Comparison of ENCODE assay signal across 12 mouse cellular contexts in the genomic region with DNA sequence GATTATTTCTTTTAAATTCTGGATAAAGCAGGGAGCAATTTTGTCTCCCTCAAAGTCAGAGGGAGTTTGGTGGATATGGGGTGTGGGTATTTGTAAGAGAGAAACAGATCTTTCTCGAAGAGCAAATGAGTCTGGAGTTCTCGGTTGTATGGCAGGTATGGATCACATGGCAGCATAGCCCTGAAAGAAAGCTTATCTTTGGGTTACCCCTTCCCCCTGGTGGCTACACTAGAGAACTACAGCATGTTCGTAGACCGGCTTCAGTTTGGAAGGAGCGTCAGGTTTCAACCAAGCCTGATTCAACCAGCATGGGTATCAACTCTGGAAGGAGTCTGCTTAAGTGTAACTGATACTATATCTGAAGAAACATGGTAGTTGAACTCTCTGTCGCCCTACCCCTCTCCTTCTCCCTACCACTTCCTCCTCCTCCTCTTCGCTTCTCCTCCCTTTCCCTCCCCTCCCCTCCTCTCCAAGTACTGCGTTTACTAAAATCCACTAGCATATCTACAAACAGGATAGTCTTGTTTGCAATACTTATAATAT. TPM values are rescaled to one million over a fixed set of nuclear protein-coding genes. Genes with fewer than 3 reads are reported as not detected.
DNase-seq lines count a peak whose midpoint lies in the region; ATAC-seq and TF ChIP-seq lines count a peak whose summit lies in the region.
"Had no signal": no experiment of that assay in that cellular context is flagged by ENCODE, and none has a peak within 500 bp of the region (broad histone marks: within the 10 kb centered on the region; RNA-seq: fewer than 3 reads in every experiment).

No protein-coding gene starts in this region.

- H3K4me3 ChIP-seq in hindbrain, embryonic 10.5 days: no peak overlapping the region
- H3K4me3 ChIP-seq in hindbrain, embryonic 14.5 days (replicated peaks; ENCODE audit: low read length): no peak overlapping the region
- H3K4me3 ChIP-seq in CH12.LX (replicated peaks in 1 of 3; ENCODE audit: low read depth in 2 of 3, low read length in 2 of 3, poor library complexity in 1 of 3): no peak overlapping the region
- peak overlapping the region in 1 of 2 experiments; percentile 24; a peak in 1 of 4 replicates for H3K4me3 ChIP-seq in liver, embryonic 14.5 days (ENCODE audit: insufficient read depth in 1 of 2, low read depth in 2 of 2, low read length in 2 of 2)
- no peak overlapping the region for H3K4me3 ChIP-seq in kidney, adult 2 months (ENCODE audit: insufficient read depth, low read depth, low read length)
- H3K4me3 ChIP-seq: embryonic facial prominence, embryonic 12.5 days; neural tube, embryonic 13.5 days had no signal

- dilution Hi-C loops in CH12.LX (cut with MboI; ENCODE audit: extremely low pct_ligation_motif_present, extremely low pct_unique_long_range_greater_than_20kb, low sequenced_read_pairs): no loop called here

- no peak for TF ChIP-seq EP300 in CH12.LX (IDR thresholded peaks at IDR 0.05; ENCODE audit: low read length)
- TF ChIP-seq EP300 in liver, embryonic 14.5 days (IDR thresholded peaks at IDR 0.05; ENCODE audit: low read depth): peak; percentile 83

- H3K27ac ChIP-seq in hindbrain, embryonic 10.5 days: no peak overlapping the region
- H3K27ac ChIP-seq in hindbrain, embryonic 14.5 days: no peak overlapping the region
- no peak overlapping the region for H3K27ac ChIP-seq in CH12.LX (ENCODE audit: insufficient read depth, low read depth)
- H3K27ac ChIP-seq in liver, embryonic 14.5 days: peak overlapping the region; percentile 43
- no peak overlapping the region for H3K27ac ChIP-seq in kidney, adult 2 months (ENCODE audit: insufficient read depth, low read depth, low read length)
- H3K27ac ChIP-seq: embryonic facial prominence, embryonic 12.5 days; neural tube, embryonic 13.5 days had no signal

- in situ Hi-C loops in CH12.LX (cut with MboI; ENCODE audit: low pct_ligation_motif_present, low pct_unique_long_range_greater_than_20kb, low sequenced_read_pairs): no loop called here

- no peak for TF ChIP-seq POLR2A in CH12.LX (IDR thresholded peaks at IDR 0.05; ENCODE audit: low read depth, low read length)
- TF ChIP-seq POLR2A in kidney, adult 2 months (IDR thresholded peaks at IDR 0.05; ENCODE audit: low read depth, low read length): no peak

- 45% methylated on average over 8 of the region's 8 CpGs for WGBS in hindbrain, embryonic 10.5 days
- 45% methylated on average over 8 of the region's 8 CpGs for WGBS in hindbrain, embryonic 14.5 days
- WGBS in liver, embryonic 14.5 days (ENCODE audit: insufficient replicate concordance): 22% methylated on average over 8 of the region's 8 CpGs
- WGBS in kidney, adult 2 months: 39% methylated on average over 8 of the region's 8 CpGs

- H3K36me3 ChIP-seq in hindbrain, embryonic 10.5 days: no peaks in the 10 kb centered on the region
- H3K36me3 ChIP-seq in hindbrain, embryonic 14.5 days (replicated peaks; ENCODE audit: control insufficient read depth, insufficient read depth): no peaks in the 10 kb centered on the region
- no peaks in the 10 kb centered on the region for H3K36me3 ChIP-seq in CH12.LX (replicated peaks in 1 of 2; ENCODE audit: control insufficient read depth in 1 of 2, insufficient read depth in 1 of 2, low read length in 1 of 2)
- H3K36me3 ChIP-seq in liver, embryonic 14.5 days (replicated peaks; ENCODE audit: control insufficient read depth, insufficient read depth, low read depth): no peaks in the 10 kb centered on the region
- no peaks in the 10 kb centered on the region for H3K36me3 ChIP-seq in kidney, adult 2 months (ENCODE audit: control insufficient read depth, insufficient read depth, low read length)
- H3K36me3 ChIP-seq: embryonic facial prominence, embryonic 12.5 days; neural tube, embryonic 13.5 days had no signal

- no peaks in the 10 kb centered on the region for H3K27me3 ChIP-seq in hindbrain, embryonic 10.5 days (ENCODE audit: insufficient read depth, poor library complexity, severe bottlenecking)
- H3K27me3 ChIP-seq in hindbrain, embryonic 14.5 days (ENCODE audit: control insufficient read depth, insufficient read depth, low read length): no peaks in the 10 kb centered on the region
- peaks cover 2% of the 10 kb centered on the region for H3K27me3 ChIP-seq in CH12.LX (replicated peaks)
- H3K27me3 ChIP-seq in liver, embryonic 14.5 days (ENCODE audit: control insufficient read depth, insufficient read depth, low read length): no peaks in the 10 kb centered on the region
- no peaks in the 10 kb centered on the region for H3K27me3 ChIP-seq in kidney, adult 2 months (replicated peaks; ENCODE audit: control insufficient read depth, insufficient read depth, low read length)
- H3K27me3 ChIP-seq: embryonic facial prominence, embryonic 12.5 days; neural tube, embryonic 13.5 days had no signal

- no peaks in the 10 kb centered on the region for H3K79me2 ChIP-seq in CH12.LX (replicated peaks; ENCODE audit: control insufficient read depth, extremely low read depth, insufficient read depth, poor library complexity, severe bottlenecking)

- peak; percentile 21 for DNase-seq in hindbrain, embryonic 10.5 days (ENCODE audit: low spot score)
- DNase-seq in hindbrain, embryonic 14.5 days (ENCODE audit: low spot score): no peak
- peak; percentile 58 for DNase-seq in CH12.LX (ENCODE audit: extremely low read depth)
- DNase-seq in liver, embryonic 14.5 days (ENCODE audit: low read depth in 3 of 3, low spot score in 3 of 3): peak; percentile 70 to 77 (median 73)
- DNase-seq in cerebellum, postnatal 25 days: no peak
- no peak for DNase-seq in kidney, adult 2 months
- DNase-seq in cerebellum, adult 8-10 months: no peak

- peak; percentile 78 to 88 for TF ChIP-seq CTCF in CH12.LX (conservative IDR thresholded peaks at IDR 0.05 in 1 of 2, IDR thresholded peaks at IDR 0.05 in 1 of 2; ENCODE audit: low read depth in 2 of 2, low read length in 2 of 2)
- TF ChIP-seq CTCF in liver, embryonic 14.5 days (IDR thresholded peaks at IDR 0.05; ENCODE audit: low read depth): peak; percentile 91
- TF ChIP-seq CTCF in kidney, adult 2 months (conservative IDR thresholded peaks at IDR 0.05; ENCODE audit: insufficient read depth, insufficient read length, low read depth, low read length): no peak

- H3K4me2 ChIP-seq in hindbrain, embryonic 14.5 days (replicated peaks): no peak overlapping the region
- H3K4me2 ChIP-seq in CH12.LX (ENCODE audit: insufficient read depth, low read depth, poor library complexity, severe bottlenecking): peak overlapping the region; percentile 31; the same call in 1 of the 2 replicates
- H3K4me2 ChIP-seq in liver, embryonic 14.5 days (ENCODE audit: low read depth): peak overlapping the region; percentile 43
- H3K4me2 ChIP-seq: embryonic facial prominence, embryonic 12.5 days; neural tube, embryonic 13.5 days had no signal

- no peak overlapping the region for H3K9ac ChIP-seq in hindbrain, embryonic 14.5 days
- no peak overlapping the region for H3K9ac ChIP-seq in CH12.LX (ENCODE audit: insufficient read depth, low read depth)
- peak overlapping the region; percentile 44 for H3K9ac ChIP-seq in liver, embryonic 14.5 days (replicated peaks)
- H3K9ac ChIP-seq: embryonic facial prominence, embryonic 12.5 days; neural tube, embryonic 13.5 days had no signal

- TF ChIP-seq RAD21 in CH12.LX (IDR thresholded peaks at IDR 0.05; ENCODE audit: low read depth, low read length): peak; percentile 72

- H3K4me1 ChIP-seq in hindbrain, embryonic 10.5 days (replicated peaks): no peaks in the 10 kb centered on the region
- no peaks in the 10 kb centered on the region for H3K4me1 ChIP-seq in hindbrain, embryonic 14.5 days (replicated peaks; ENCODE audit: control insufficient read depth, insufficient read depth, low read length)
- no peaks in the 10 kb centered on the region for H3K4me1 ChIP-seq in CH12.LX (ENCODE audit: control insufficient read depth in 1 of 2, insufficient read depth in 2 of 2)
- peaks cover 67 to 68% of the 10 kb centered on the region in 2 experiments for H3K4me1 ChIP-seq in liver, embryonic 14.5 days (replicated peaks; ENCODE audit: control insufficient read depth in 2 of 2, insufficient read depth in 2 of 2, low read length in 1 of 2)
- H3K4me1 ChIP-seq in kidney, adult 2 months (ENCODE audit: control insufficient read depth, insufficient read depth, low read length): no peaks in the 10 kb centered on the region
- H3K4me1 ChIP-seq: embryonic facial prominence, embryonic 12.5 days; neural tube, embryonic 13.5 days had no signal

- no peaks in the 10 kb centered on the region for H3K9me3 ChIP-seq in hindbrain, embryonic 10.5 days
- H3K9me3 ChIP-seq in hindbrain, embryonic 14.5 days (ENCODE audit: control insufficient read depth, low read length): no peaks in the 10 kb centered on the region
- H3K9me3 ChIP-seq in CH12.LX (replicated peaks; ENCODE audit: low read length): no peaks in the 10 kb centered on the region
- H3K9me3 ChIP-seq in liver, embryonic 14.5 days (ENCODE audit: control insufficient read depth, low read length): no peaks in the 10 kb centered on the region
- H3K9me3 ChIP-seq: embryonic facial prominence, embryonic 12.5 days; neural tube, embryonic 13.5 days had no signal

- no peak for ATAC-seq in hindbrain, embryonic 14.5 days (ENCODE audit: low FRiP score)
- peak; percentile 67 for ATAC-seq in common myeloid progenitor, adult 5-6 weeks (replicated peaks; ENCODE audit: low read depth, poor library complexity, severe bottlenecking)
- ATAC-seq in liver, embryonic 14.5 days (ENCODE audit: insufficient read depth): peak; percentile 31

RNA-seq across cellular contexts. Expression of a gene that starts 9.8 kb away (rescaled TPM):
- polyA plus RNA-seq in hindbrain, embryonic 10.5 days (2016; fragmentation: Nextera tagmentation; extraction: Ambion mirVana): not detected in 2 replicates
- not detected in 2 replicates for polyA plus RNA-seq in hindbrain, embryonic 14.5 days (2014; fragmentation: Nextera tagmentation; extraction: Ambion mirVana)
- total RNA-seq in CH12.LX (2012; rRNA removed) (not detected in 2 replicates), CH12.LX (2014; rRNA removed) (not detected in 2 replicates)
- not detected in 2 replicates for polyA plus RNA-seq in CH12.LX (2012; ENCODE audit: insufficient read length, low read depth)
- total RNA-seq in common myeloid progenitor, adult 5-6 weeks (2017): not detected in 2 replicates
- not detected in 2 replicates for polyA plus RNA-seq in liver, embryonic 14.5 days (2012; rRNA removed)
- polyA plus RNA-seq in liver, embryonic 14.5 days (2014; fragmentation: Nextera tagmentation; extraction: Ambion mirVana): not detected in 2 replicates
- polyA plus RNA-seq in kidney, adult 2 months (2012; rRNA removed): not detected in 2 replicates
- total RNA-seq: left cerebral cortex, adult 8-10 months had no signal
- polyA plus RNA-seq: embryonic facial prominence, embryonic 12.5 days; neural tube, embryonic 13.5 days; stomach, embryonic 16.5 days had no signal

RNA-seq across cellular contexts. Expression of a gene that starts 15.6 kb away (rescaled TPM):
- polyA plus RNA-seq in hindbrain, embryonic 10.5 days (2016; fragmentation: Nextera tagmentation; extraction: Ambion mirVana): not detected in 2 replicates
- polyA plus RNA-seq in hindbrain, embryonic 14.5 days (2014; fragmentation: Nextera tagmentation; extraction: Ambion mirVana): not detected in 2 replicates
- total RNA-seq in CH12.LX (2012; rRNA removed): not detected in 2 replicates
- not detected in 2 replicates for total RNA-seq in CH12.LX (2014; rRNA removed)
- not detected in 2 replicates for polyA plus RNA-seq in CH12.LX (2012; ENCODE audit: insufficient read length, low read depth)
- not detected in 2 replicates for total RNA-seq in common myeloid progenitor, adult 5-6 weeks (2017)
- 0.84 and 0.95 TPM in 2 replicates for polyA plus RNA-seq in liver, embryonic 14.5 days (2012; rRNA removed)
- 0.19 and 0.24 TPM in 2 replicates for polyA plus RNA-seq in liver, embryonic 14.5 days (2014; fragmentation: Nextera tagmentation; extraction: Ambion mirVana)
- polyA plus RNA-seq in kidney, adult 2 months (2012; rRNA removed): not detected in 2 replicates
- total RNA-seq: left cerebral cortex, adult 8-10 months had no signal
- polyA plus RNA-seq: embryonic facial prominence, embryonic 12.5 days; neural tube, embryonic 13.5 days; stomach, embryonic 16.5 days had no signal

RNA-seq across cellular contexts. Expression of a gene that starts 18.8 kb away (rescaled TPM):
- not detected in 2 replicates for polyA plus RNA-seq in hindbrain, embryonic 10.5 days (2016; fragmentation: Nextera tagmentation; extraction: Ambion mirVana)
- polyA plus RNA-seq in hindbrain, embryonic 14.5 days (2014; fragmentation: Nextera tagmentation; extraction: Ambion mirVana): not detected in 2 replicates
- not detected in 2 replicates for total RNA-seq in CH12.LX (2012; rRNA removed)
- not detected in 2 replicates for total RNA-seq in CH12.LX (2014; rRNA removed)
- not detected in 2 replicates for polyA plus RNA-seq in CH12.LX (2012; ENCODE audit: insufficient read length, low read depth)
- total RNA-seq in common myeloid progenitor, adult 5-6 weeks (2017): not detected in 2 replicates
- under 0.01 TPM in 1 of 2 replicates, not detected in the other for polyA plus RNA-seq in liver, embryonic 14.5 days (2012; rRNA removed)
- not detected in 2 replicates for polyA plus RNA-seq in liver, embryonic 14.5 days (2014; fragmentation: Nextera tagmentation; extraction: Ambion mirVana)
- not detected in 2 replicates for polyA plus RNA-seq in kidney, adult 2 months (2012; rRNA removed)
- total RNA-seq: left cerebral cortex, adult 8-10 months had no signal
- polyA plus RNA-seq: embryonic facial prominence, embryonic 12.5 days; neural tube, embryonic 13.5 days; stomach, embryonic 16.5 days had no signal

RNA-seq across cellular contexts. Expression of a gene that starts 21.1 kb away (rescaled TPM):
- not detected in 2 replicates for polyA plus RNA-seq in hindbrain, embryonic 10.5 days (2016; fragmentation: Nextera tagmentation; extraction: Ambion mirVana)
- polyA plus RNA-seq in hindbrain, embryonic 14.5 days (2014; fragmentation: Nextera tagmentation; extraction: Ambion mirVana): not detected in 2 replicates
- total RNA-seq in CH12.LX (2012; rRNA removed): not detected in 2 replicates
- total RNA-seq in CH12.LX (2014; rRNA removed): not detected in 2 replicates
- polyA plus RNA-seq in CH12.LX (2012; ENCODE audit: insufficient read length, low read depth): not detected in 2 replicates
- total RNA-seq in common myeloid progenitor, adult 5-6 weeks (2017): not detected in 2 replicates
- 1.9 and 2.2 TPM in 2 replicates for polyA plus RNA-seq in liver, embryonic 14.5 days (2012; rRNA removed)
- polyA plus RNA-seq in liver, embryonic 14.5 days (2014; fragmentation: Nextera tagmentation; extraction: Ambion mirVana): 0.52 and 0.69 TPM in 2 replicates
- not detected in 2 replicates for polyA plus RNA-seq in kidney, adult 2 months (2012; rRNA removed)
- total RNA-seq: left cerebral cortex, adult 8-10 months had no signal
- polyA plus RNA-seq: stomach, embryonic 16.5 days had no signal

RNA-seq across cellular contexts. Expression of a gene that starts 27.0 kb away (rescaled TPM):
- polyA plus RNA-seq in hindbrain, embryonic 10.5 days (2016; fragmentation: Nextera tagmentation; extraction: Ambion mirVana): not detected in 2 replicates
- polyA plus RNA-seq in hindbrain, embryonic 14.5 days (2014; fragmentation: Nextera tagmentation; extraction: Ambion mirVana): not detected in 2 replicates
- total RNA-seq in CH12.LX (2012; rRNA removed) (not detected in 2 replicates), CH12.LX (2014; rRNA removed) (not detected in 2 replicates)
- polyA plus RNA-seq in CH12.LX (2012; ENCODE audit: insufficient read length, low read depth): not detected in 2 replicates
- not detected in 2 replicates for total RNA-seq in common myeloid progenitor, adult 5-6 weeks (2017)
- polyA plus RNA-seq in liver, embryonic 14.5 days (2012; rRNA removed): 0.03 TPM in 1 of 2 replicates, not detected in the other
- polyA plus RNA-seq in liver, embryonic 14.5 days (2014; fragmentation: Nextera tagmentation; extraction: Ambion mirVana): not detected in 2 replicates
- not detected in 2 replicates for polyA plus RNA-seq in kidney, adult 2 months (2012; rRNA removed)
- total RNA-seq: left cerebral cortex, adult 8-10 months had no signal
- polyA plus RNA-seq: embryonic facial prominence, embryonic 12.5 days; neural tube, embryonic 13.5 days; stomach, embryonic 16.5 days had no signal

Comparison
In these comparisons a context has a peak if more than half of its experiments do, and no peak if none do; other contexts are left out.
1. DNase-seq: peak in hindbrain, embryonic 10.5 days (single experiment), CH12.LX (single experiment) and liver, embryonic 14.5 days (3 of 3); none in hindbrain, embryonic 14.5 days (single experiment), cerebellum, postnatal 25 days (0 of 2), kidney, adult 2 months (single experiment) and cerebellum, adult 8-10 months (single experiment).